Mouse (Mus musculus) liver, adult 2 months (tissue): ENCODE data around the gene Asz1. TPM values are rescaled to one million over a fixed set of nuclear protein-coding genes. Genes with fewer than 3 reads are reported as not detected.

ENCODE experiments used
- DNase-seq: peaks from one replicate; pipeline ENCODE4 v3.0.0-alpha.2; 2011; ENCODE audit warnings: low read depth, low spot score; ENCODE audit errors: extremely low read depth
- H3K27ac ChIP-seq: fragments of 200-500 bp; replicated peaks from 2 replicates; pipeline ENCODE4 v1.5.1; 2012; ENCODE audit warnings: low read depth, mild to moderate bottlenecking, control low read depth, inconsistent platforms, low read length; ENCODE audit not compliant: insufficient read depth
- H3K27me3 ChIP-seq: fragments of 200-500 bp; 2 replicates; pipeline ENCODE4 v1.6.1; 2012; ENCODE audit warnings: mild to moderate bottlenecking, moderate library complexity, low read length, inconsistent platforms; ENCODE audit not compliant: control insufficient read depth, insufficient read depth
- H3K36me3 ChIP-seq: fragments of 200-500 bp; 2 replicates; pipeline ENCODE4 v1.6.1; 2012; ENCODE audit warnings: low read length, inconsistent platforms; ENCODE audit not compliant: control insufficient read depth, insufficient read depth
- H3K4me1 ChIP-seq: fragments of 200-500 bp; 2 replicates; pipeline ENCODE4 v1.6.1; 2011; ENCODE audit warnings: low read length; ENCODE audit not compliant: control insufficient read depth, insufficient read depth
- H3K4me3 ChIP-seq: fragments of 200-500 bp; 2 replicates; pipeline ENCODE4 v1.5.1; 2011; ENCODE audit warnings: low read depth, mild to moderate bottlenecking, control low read depth, low read length, moderate library complexity; ENCODE audit not compliant: insufficient read depth
- H3K79me2 ChIP-seq: fragments of 200-500 bp; 2 replicates; pipeline ENCODE4 v1.6.1; 2012; ENCODE audit warnings: inconsistent platforms, mild to moderate bottlenecking, low read length, moderate library complexity; ENCODE audit not compliant: control insufficient read depth, insufficient read depth
- H3K9ac ChIP-seq: fragments of 200-500 bp; 2 replicates; pipeline ENCODE4 v1.6.1; 2012; ENCODE audit warnings: low read depth, mild to moderate bottlenecking, control low read depth, inconsistent platforms, low read length
- CTCF ChIP-seq: fragments of 200-500 bp; IDR thresholded peaks from 2 replicates; pipeline ENCODE4 v1.5.1; 2011; ENCODE audit warnings: low read depth, low read length, control low read depth
- POLR2A ChIP-seq: fragments of 200-500 bp; IDR thresholded peaks from 2 replicates; pipeline ENCODE4 v1.6.1; 2011; ENCODE audit warnings: low read length, control low read depth; ENCODE audit not compliant: insufficient read depth; ENCODE audit errors: extremely low read depth
- WGBS: fragments of 180-500 bp; shearing (Covaris S2); methylation state at CpG from one replicate; pipeline ENCODE4 v1.1.7; 2018; 5-methylcytosine and 5-hydroxymethylcytosine counted together
- polyA plus RNA-seq: library from polyadenylated mRNA; depleted of rRNA; stranded (reverse); fragments of >200 nt; gene quantifications from 2 replicates; pipeline ENCODE4 v1.2.3, GENCODE M21; 2012; rRNA removed
- total RNA-seq: library from RNA; depleted of rRNA; stranded (reverse); fragments of >200 nt; gene quantifications from 2 replicates; pipeline ENCODE4 v1.2.3, GENCODE M21; 2014; rRNA removed

The Asz1 gene
- not detected in 2 replicates for total RNA-seq
- not detected in 2 replicates for polyA plus RNA-seq

DNA sequence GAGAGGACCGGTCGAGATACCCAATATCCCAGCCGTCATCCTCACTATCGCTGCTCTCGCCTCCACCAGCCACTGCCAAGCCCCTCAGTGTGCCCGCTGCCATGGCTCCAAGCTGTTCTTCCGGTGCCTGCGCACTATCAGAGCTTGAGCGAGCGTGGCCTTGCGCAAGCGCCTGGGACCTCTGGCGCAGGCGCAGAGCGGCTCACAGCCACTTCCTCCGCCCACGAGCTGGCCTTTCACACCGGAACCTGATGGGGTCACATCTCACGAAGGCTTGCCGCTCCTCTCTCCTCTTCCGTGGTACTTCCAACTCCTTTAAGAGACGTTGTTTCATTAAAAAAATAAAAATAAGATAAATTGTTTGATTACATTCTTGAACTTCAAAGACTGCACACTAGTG is at the start of gene Asz1:
TSS of gene Asz1 (minus strand) at position 128 of the 400 bp plus-strand sequence.
- no peaks in the 10 kb centered on the region for H3K79me2 ChIP-seq
- DNase-seq, result no peak
- TF ChIP-seq CTCF (no peak), POLR2A (no peak)
- H3K4me3 ChIP-seq, result no peak within 1 kb of the TSS
- no peak within 1 kb of the TSS for H3K27ac ChIP-seq
- WGBS, result 90% methylated on average over 22 of the region's 22 CpGs
- no peaks in the 10 kb centered on the region for H3K36me3 ChIP-seq
- no peaks in the 10 kb centered on the region for H3K27me3 ChIP-seq
- no peaks in the 10 kb centered on the region for H3K4me1 ChIP-seq
- no peak within 1 kb of the TSS for H3K9ac ChIP-seq

GRCm38 (mm10) chr6:18153031-18153430 is 44.2 kb upstream of the Asz1 start:
- 71% methylated on average over 4 of the region's 4 CpGs for WGBS
- no peak for TF ChIP-seq CTCF
- TF ChIP-seq POLR2A, result no peak
- Histone ChIP-seq H3K79me2 (no peaks in the 10 kb centered on the region), H3K36me3 (no peaks in the 10 kb centered on the region), H3K27me3 (no peaks in the 10 kb centered on the region), H3K9ac (no peak overlapping the region), H3K4me1 (no peaks in the 10 kb centered on the region), H3K4me3 (no peak overlapping the region), H3K27ac (no peak overlapping the region)
- DNase-seq, result no peak

DNA sequence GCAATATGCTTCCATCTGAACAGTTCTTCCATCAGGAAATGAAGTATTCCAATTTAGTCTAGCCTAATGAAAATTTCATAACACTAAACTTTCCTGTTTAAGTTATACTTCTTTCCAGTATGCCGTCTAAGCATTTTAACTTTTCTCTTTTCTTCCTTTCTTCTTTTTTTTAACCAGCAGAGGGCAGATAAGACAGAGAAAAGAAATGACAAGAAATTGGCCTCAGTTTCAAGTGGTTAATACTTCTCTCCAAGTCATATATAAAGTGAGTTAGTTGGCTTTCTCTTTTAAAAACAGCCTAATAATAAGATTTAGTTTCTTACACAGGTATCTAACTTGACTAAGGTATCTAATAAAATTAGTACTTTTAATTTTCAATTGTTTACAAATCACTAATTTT is 26.4 kb upstream of the Asz1 start:
- Histone ChIP-seq H3K4me3 (no peak overlapping the region), H3K4me1 (no peaks in the 10 kb centered on the region), H3K9ac (no peak overlapping the region), H3K79me2 (no peaks in the 10 kb centered on the region), H3K27ac (no peak overlapping the region), H3K27me3 (no peaks in the 10 kb centered on the region), H3K36me3 (no peaks in the 10 kb centered on the region)
- DNase-seq, result no peak
- WGBS, result 56% methylated on average over 1 of the region's 1 CpGs
- TF ChIP-seq CTCF (no peak), POLR2A (no peak)

DNA sequence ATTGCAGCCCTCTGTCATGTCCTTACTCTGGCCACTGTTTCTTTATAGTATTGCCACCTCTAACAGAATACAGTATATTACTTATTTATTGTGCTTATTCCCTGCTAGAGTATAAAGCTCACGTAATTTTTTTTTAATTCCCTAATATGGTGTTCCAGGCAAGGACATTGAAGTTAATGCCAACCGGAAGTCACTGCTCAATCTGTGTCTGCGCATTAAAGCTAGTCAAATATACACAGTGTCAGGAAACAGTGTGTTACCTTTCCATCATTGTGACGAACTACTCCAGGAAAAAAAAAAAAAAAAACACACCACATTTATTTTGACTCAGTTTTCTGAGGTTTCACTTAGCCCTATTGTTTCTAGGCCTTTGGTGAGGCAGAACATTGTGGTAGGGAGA is 19.2 kb upstream of the Asz1 start:
- no peak overlapping the region for H3K9ac ChIP-seq
- TF ChIP-seq POLR2A (no peak), CTCF (no peak)
- no peaks in the 10 kb centered on the region for H3K79me2 ChIP-seq
- WGBS, result 75% methylated on average over 4 of the region's 4 CpGs
- H3K27ac ChIP-seq, result no peak overlapping the region
- no peaks in the 10 kb centered on the region for H3K4me1 ChIP-seq
- DNase-seq, result no peak
- H3K4me3 ChIP-seq, result no peak overlapping the region
- no peaks in the 10 kb centered on the region for H3K36me3 ChIP-seq
- no peaks in the 10 kb centered on the region for H3K27me3 ChIP-seq

GRCm38 (mm10) chr6:18127206-18127983 is 18.5 kb upstream of the Asz1 start:
- no peaks in the 10 kb centered on the region for H3K36me3 ChIP-seq
- 67% methylated on average over 2 of the region's 2 CpGs for WGBS
- TF ChIP-seq CTCF, result no peak
- no peak for TF ChIP-seq POLR2A
- no peak overlapping the region for H3K4me3 ChIP-seq
- DNase-seq, result no peak
- no peak overlapping the region for H3K9ac ChIP-seq
- no peaks in the 10 kb centered on the region for H3K79me2 ChIP-seq
- no peak overlapping the region for H3K27ac ChIP-seq
- H3K4me1 ChIP-seq, result no peaks in the 10 kb centered on the region
- H3K27me3 ChIP-seq, result no peaks in the 10 kb centered on the region

GRCm38 (mm10) chr6:18096861-18097260 is 12.0 kb downstream of the Asz1 start:
- no peak overlapping the region for H3K9ac ChIP-seq
- 71% methylated on average over 1 of the region's 1 CpGs for WGBS
- H3K4me1 ChIP-seq, result no peaks in the 10 kb centered on the region
- H3K27me3 ChIP-seq, result no peaks in the 10 kb centered on the region
- DNase-seq, result no peak
- H3K27ac ChIP-seq, result no peak overlapping the region
- no peak overlapping the region for H3K4me3 ChIP-seq
- TF ChIP-seq CTCF (no peak), POLR2A (no peak)
- no peaks in the 10 kb centered on the region for H3K36me3 ChIP-seq
- no peaks in the 10 kb centered on the region for H3K79me2 ChIP-seq
